Mouse (Mus musculus) lung, postnatal 0 days (tissue): ENCODE results near the gene Neurl1b. TPM values are rescaled to one million over a fixed set of nuclear protein-coding genes. Genes with fewer than 3 reads are reported as not detected.

Source experiments
- ATAC-seq: fragments of 200-750 bp; cut with Nextera tagmentation; 2 replicates; pipeline ENCODE4 v1.8.0; 2017; ENCODE audit warnings: moderate library complexity
- DNase-seq: peaks from one replicate; pipeline ENCODE4 v3.0.0-alpha.2; 2016; ENCODE audit warnings: low spot score
- H3K27ac ChIP-seq: fragments of 300-500 bp; sonication (generic); 2 replicates; pipeline ENCODE4 v1.5.1; 2014; ENCODE audit warnings: antibody characterized with exemption, mild to moderate bottlenecking, low read length, mixed read lengths
- H3K27me3 ChIP-seq: fragments of 300-500 bp; sonication (generic); replicated peaks from 2 replicates; pipeline ENCODE4 v1.6.1; 2014; ENCODE audit warnings: low read length, mixed read lengths; ENCODE audit not compliant: insufficient read depth
- H3K36me3 ChIP-seq: fragments of 300-500 bp; sonication (generic); 2 replicates; pipeline ENCODE4 v1.6.1; 2014; ENCODE audit warnings: low read length, mixed read lengths; ENCODE audit not compliant: insufficient read depth
- H3K4me1 ChIP-seq: fragments of 300-500 bp; sonication (generic); 2 replicates; pipeline ENCODE4 v1.6.1; 2014; ENCODE audit warnings: antibody characterized with exemption, low read depth, low read length, mixed read lengths; ENCODE audit not compliant: insufficient read depth
- H3K4me2 ChIP-seq: fragments of 300-500 bp; sonication (generic); replicated peaks from 2 replicates; pipeline ENCODE4 v1.6.1; 2014; ENCODE audit warnings: low read depth, mild to moderate bottlenecking, low read length, moderate library complexity, mixed read lengths
- H3K4me3 ChIP-seq: fragments of 300-500 bp; sonication (generic); 2 replicates; pipeline ENCODE4 v1.5.1; 2014; ENCODE audit warnings: low read depth, low read length
- H3K9ac ChIP-seq: fragments of 300-500 bp; sonication (generic); replicated peaks from 2 replicates; pipeline ENCODE4 v1.6.1; 2014; ENCODE audit warnings: low read depth, mild to moderate bottlenecking
- H3K9me3 ChIP-seq: fragments of 300-500 bp; sonication (generic); 2 replicates; pipeline ENCODE4 v1.6.1; 2016; ENCODE audit warnings: low read length, mixed read lengths
- CTCF ChIP-seq: IDR thresholded peaks from 2 replicates; pipeline ENCODE4 v1.5.1; 2016; ENCODE audit warnings: antibody characterized with exemption, mild to moderate bottlenecking
- EP300 ChIP-seq: IDR thresholded peaks from 2 replicates; pipeline ENCODE4 v1.6.1; 2016; ENCODE audit warnings: antibody characterized with exemption, mild to moderate bottlenecking, control low read depth
- WGBS: fragments of 180-500 bp; shearing (Covaris S2); extraction: QIAGEN DNeasy Blood & Tissue Kit; methylation state at CpG from one replicate; pipeline ENCODE4 v1.1.7; 2014; 5-methylcytosine and 5-hydroxymethylcytosine counted together
- polyA plus RNA-seq: library from polyadenylated mRNA; unstranded; fragments of >200 nt; fragmentation: Nextera tagmentation; extraction: Ambion mirVana; gene quantifications from 2 replicates; pipeline ENCODE4 v1.2.1, GENCODE M21; 2015

Gene Neurl1b
- polyA plus RNA-seq, 1 experiment from 2014 or later: 0.98 TPM

GRCm38 (mm10) chr17:26441024-26441423 is 26.4 kb downstream of the Neurl1b start:
- Histone ChIP-seq H3K4me2 (no peak overlapping the region), H3K27ac (no peak overlapping the region), H3K4me3 (no peak overlapping the region), H3K36me3 (no peaks in the 10 kb centered on the region), H3K9ac (no peak overlapping the region), H3K4me1 (no peaks in the 10 kb centered on the region), H3K27me3 (0 out of 2 replicates have a peak, but pooled peaks cover 5% of the 10 kb centered on the region), H3K9me3 (no peaks in the 10 kb centered on the region)
- TF ChIP-seq CTCF (no peak), EP300 (no peak)
- ATAC-seq: no peak
- no peak for DNase-seq
- WGBS: 86% methylated on average over 10 of the region's 10 CpGs

DNA sequence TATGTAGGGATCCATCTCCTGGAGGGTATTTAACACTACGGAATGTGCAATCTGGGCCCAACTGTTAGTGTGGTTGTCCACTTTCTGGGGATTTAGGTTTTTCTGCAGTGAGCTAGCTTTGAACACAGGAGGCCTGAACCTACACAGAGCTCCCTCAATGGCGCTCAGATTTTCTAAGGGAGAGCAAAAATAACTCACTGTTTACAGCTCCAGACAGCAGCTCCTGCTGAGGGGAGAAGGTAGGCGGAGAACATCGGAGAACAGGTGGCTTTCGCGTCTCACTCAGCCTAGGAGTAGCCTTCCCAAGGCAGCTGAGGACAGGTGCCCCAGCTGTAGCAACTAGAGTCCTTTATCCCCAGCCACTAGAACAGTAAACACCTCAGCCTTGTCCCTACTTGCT is 27.6 kb downstream of the Neurl1b start:
- TF ChIP-seq CTCF: no peak
- Histone ChIP-seq H3K36me3 (no peaks in the 10 kb centered on the region), H3K27me3 (0 out of 2 replicates have a peak, but pooled peaks cover 5% of the 10 kb centered on the region), H3K4me1 (no peaks in the 10 kb centered on the region), H3K4me2 (no peak overlapping the region), H3K4me3 (no peak overlapping the region), H3K9me3 (no peaks in the 10 kb centered on the region), H3K9ac (no peak overlapping the region), H3K27ac (no peak overlapping the region)
- DNase-seq (no peak), ATAC-seq (no peak)
- 93% methylated on average over 6 of the region's 6 CpGs for WGBS

- Histone ChIP-seq H3K4me1 (no peaks in the 10 kb centered on the region), H3K4me2 (no peak overlapping the region), H3K36me3 (no peaks in the 10 kb centered on the region), H3K4me3 (no peak overlapping the region), H3K27me3 (0 out of 2 replicates have a peak, but pooled peaks cover 2% of the 10 kb centered on the region), H3K27ac (no peak overlapping the region), H3K9ac (no peak overlapping the region), H3K9me3 (no peaks in the 10 kb centered on the region)
- TF ChIP-seq EP300 (no peak), CTCF (no peak)
- WGBS: 45% methylated on average over 4 of the region's 4 CpGs
- DNase-seq (peak; percentile 34), ATAC-seq (no peak)
These were observed 29.2 kb downstream of the Neurl1b start for GRCm38 (mm10) chr17:26443865-26444264.

DNA sequence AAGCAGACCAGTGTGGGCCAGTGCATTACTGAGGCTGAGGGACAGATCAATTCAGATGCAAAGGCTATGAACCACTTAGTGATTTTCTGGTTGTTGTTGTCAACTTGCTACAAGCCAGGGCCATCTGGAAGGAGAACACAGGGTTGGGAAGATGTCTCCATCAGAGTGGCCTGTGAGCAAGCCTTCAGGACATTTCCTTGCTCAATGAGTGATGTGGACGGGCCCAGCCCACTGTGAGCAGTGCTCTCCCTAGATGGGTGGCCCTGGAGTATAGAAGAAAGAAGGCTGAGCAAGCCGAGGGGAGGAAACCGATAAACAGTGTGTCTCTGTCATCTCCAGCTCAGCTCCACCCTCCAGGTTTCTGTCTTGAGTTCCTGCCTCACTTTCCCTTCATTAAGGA is 34.8 kb downstream of the Neurl1b start:
- 68% methylated on average over 3 of the region's 3 CpGs for WGBS
- no peak for ATAC-seq

DNA sequence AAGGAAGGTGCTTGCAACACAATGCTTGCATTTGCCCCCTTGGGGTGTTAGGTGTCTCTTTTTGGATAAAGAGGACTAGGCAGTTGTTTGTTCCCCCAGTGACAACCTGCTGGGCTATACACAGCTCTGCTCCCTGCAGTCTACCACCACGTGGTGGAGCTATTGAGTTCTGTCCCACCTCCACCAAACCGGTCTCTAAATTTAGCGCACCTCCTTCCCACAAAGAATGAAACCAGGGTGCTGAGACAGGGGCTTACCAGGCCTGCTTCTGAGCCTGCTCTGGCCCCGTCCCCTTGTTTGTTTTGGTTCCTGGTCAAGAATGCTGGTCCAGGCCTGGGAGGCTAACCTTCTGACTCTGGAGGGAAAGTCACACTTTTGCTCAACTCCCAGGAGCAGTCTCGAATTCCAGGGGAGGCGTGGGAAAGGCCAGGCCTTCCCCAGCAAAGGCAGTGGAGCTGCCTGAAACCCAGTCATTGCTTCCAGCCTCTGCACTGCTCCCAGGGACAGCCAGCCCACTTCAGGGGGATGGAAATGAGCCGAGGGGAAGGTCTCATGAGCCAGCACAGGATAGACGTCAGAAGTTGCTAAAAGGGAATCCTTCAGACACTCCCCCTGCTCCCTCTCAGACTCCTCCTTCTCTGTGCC is 37.1 kb downstream of the Neurl1b start:
- 27% methylated on average over 8 of the region's 8 CpGs for WGBS
- Histone ChIP-seq H3K4me2 (no peak overlapping the region), H3K27me3 (no peaks in the 10 kb centered on the region), H3K36me3 (no peaks in the 10 kb centered on the region), H3K4me3 (no peak overlapping the region), H3K9ac (no peak overlapping the region), H3K4me1 (0 out of 2 replicates have a peak, but pooled peaks cover 8% of the 10 kb centered on the region), H3K9me3 (no peaks in the 10 kb centered on the region), H3K27ac (no peak overlapping the region)
- ATAC-seq (peak; percentile 66), DNase-seq (peak; percentile 70)
- peak; percentile 78 for TF ChIP-seq CTCF
- 0 out of 2 replicates have a peak, but pooled peaks have one; percentile 15 for TF ChIP-seq EP300

More for the DNA sequence above, 34.8 kb downstream of the Neurl1b start:
- H3K27me3 ChIP-seq: no peaks in the 10 kb centered on the region
- no peak for TF ChIP-seq CTCF
- TF ChIP-seq EP300: no peak
- no peak overlapping the region for H3K4me3 ChIP-seq
- H3K4me1 ChIP-seq: 0 out of 2 replicates have a peak, but pooled peaks cover 8% of the 10 kb centered on the region
- H3K9ac ChIP-seq: no peak overlapping the region
- no peak overlapping the region for H3K27ac ChIP-seq
- H3K9me3 ChIP-seq: no peaks in the 10 kb centered on the region
- DNase-seq: no peak
- H3K4me2 ChIP-seq: no peak overlapping the region
- H3K36me3 ChIP-seq: no peaks in the 10 kb centered on the region

DNA sequence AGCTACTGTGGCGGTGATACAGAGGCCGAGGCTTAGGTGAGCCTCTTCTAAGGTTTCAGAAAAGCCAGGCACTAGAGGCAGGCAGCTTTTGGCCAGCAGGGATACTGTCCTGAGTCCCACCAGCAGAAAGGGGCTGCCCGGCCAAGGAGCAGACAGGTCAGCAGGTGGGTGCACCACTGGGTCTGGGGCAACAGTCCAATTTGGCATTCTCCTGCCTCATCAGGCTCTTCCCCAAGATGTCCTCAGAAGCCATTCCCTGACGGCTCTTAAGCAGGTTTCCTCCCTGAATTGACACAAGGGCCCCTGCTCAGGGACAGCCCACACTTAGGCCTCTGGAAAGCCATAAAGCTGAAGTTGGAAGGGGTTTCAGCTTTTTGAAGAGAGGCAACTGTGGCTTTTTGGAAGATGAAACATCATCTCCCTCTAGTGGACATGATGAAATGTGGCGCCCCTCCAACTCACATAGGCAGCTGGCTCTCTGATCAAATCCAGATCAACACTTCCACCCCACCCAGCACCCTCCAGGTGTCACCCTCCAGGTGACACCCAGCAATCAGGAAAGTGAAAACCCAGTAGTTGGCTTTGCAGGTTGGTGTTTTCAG is 37.8 kb downstream of the Neurl1b start:
- Histone ChIP-seq H3K9ac (no peak overlapping the region), H3K27ac (peak overlapping the region; percentile 43; the same call in 1 of the 2 replicates), H3K9me3 (no peaks in the 10 kb centered on the region), H3K36me3 (no peaks in the 10 kb centered on the region), H3K4me3 (no peak overlapping the region), H3K4me2 (no peak overlapping the region), H3K27me3 (no peaks in the 10 kb centered on the region), H3K4me1 (0 out of 2 replicates have a peak, but pooled peaks cover 8% of the 10 kb centered on the region)
- TF ChIP-seq CTCF: peak; percentile 79
- no peak for TF ChIP-seq EP300
- DNase-seq (peak; percentile 77), ATAC-seq (peak; percentile 27)
- WGBS: 62% methylated on average over 5 of the region's 5 CpGs
